Mouse (Mus musculus) MEL-GATA-1-ER (cell line): ENCODE measurements at regions not wholly inside any gene's neighbourhood (a gene's known extent, or its start where the extent isn't known, plus 50 kb on each side); places are given as distances from the start of the nearest gene placed in this dataset.

ENCODE experiments used
- DNase-seq: peaks from one replicate; pipeline ENCODE4 v3.0.0-alpha.2; 2012; ENCODE audit warnings: low read depth; ENCODE audit errors: extremely low read depth

GRCm38 (mm10) chr4:9218380-9218779 is 979.5 kb upstream of the Car8 start:
- no peak for DNase-seq

- no peak for DNase-seq
Measured at GRCm38 (mm10) chr4:9208606-9209005, 969.8 kb upstream of the Car8 start.

GRCm38 (mm10) chr4:9200012-9200411 is 961.2 kb upstream of the Car8 start:
- DNase-seq, result no peak

GRCm38 (mm10) chr4:9196435-9196834 is 957.6 kb upstream of the Car8 start:
- no peak for DNase-seq

- no peak for DNase-seq
Measured at GRCm38 (mm10) chr4:9193121-9193520, 954.3 kb upstream of the Car8 start.

GRCm38 (mm10) chr4:9185156-9185875 is 946.5 kb upstream of the Car8 start:
- DNase-seq, result no peak

- DNase-seq, result peak; percentile 27
Measured at GRCm38 (mm10) chr4:9184451-9185121, 945.7 kb upstream of the Car8 start.

GRCm38 (mm10) chr4:9174365-9174764 is 935.5 kb upstream of the Car8 start:
- DNase-seq, result no peak

GRCm38 (mm10) chr4:9162374-9162773 is 923.5 kb upstream of the Car8 start:
- no peak for DNase-seq

GRCm38 (mm10) chr4:9161814-9162133 is 922.9 kb upstream of the Car8 start:
- no peak for DNase-seq

GRCm38 (mm10) chr4:9161068-9161813 is 922.4 kb upstream of the Car8 start:
- DNase-seq, result no peak

- no peak for DNase-seq
Measured at GRCm38 (mm10) chr4:9147732-9148131, 908.9 kb upstream of the Car8 start.

- DNase-seq, result no peak
Measured at GRCm38 (mm10) chr4:9144226-9145215, 905.7 kb upstream of the Car8 start.

- no peak for DNase-seq
Measured at GRCm38 (mm10) chr4:9143087-9143486, 904.2 kb upstream of the Car8 start.

- no peak for DNase-seq
Measured at GRCm38 (mm10) chr4:9141946-9142683, 903.3 kb upstream of the Car8 start.

- DNase-seq, result no peak
Measured at GRCm38 (mm10) chr4:9140691-9141090, 901.9 kb upstream of the Car8 start.

- DNase-seq, result no peak
Measured at GRCm38 (mm10) chr4:9136657-9137056, 897.8 kb upstream of the Car8 start.

GRCm38 (mm10) chr4:9136188-9136569 is 897.3 kb upstream of the Car8 start:
- DNase-seq, result no peak

GRCm38 (mm10) chr4:9135481-9136187 is 896.8 kb upstream of the Car8 start:
- DNase-seq, result peak; percentile 56

- no peak for DNase-seq
Measured at GRCm38 (mm10) chr4:9133695-9134094, 894.9 kb upstream of the Car8 start.
